Mouse (Mus musculus) MEL (cell line): Measurements from ENCODE around the gene Wdr60. TPM values are rescaled to one million over a fixed set of nuclear protein-coding genes. Genes with fewer than 3 reads are reported as not detected.

Experiments used
- DNase-seq: peaks from one replicate; pipeline ENCODE4 v3.0.0; 2011; ENCODE audit warnings: low read depth, low spot score
- H3K27ac ChIP-seq: 2 replicates; pipeline ENCODE4 v1.5.1; 2012; ENCODE audit warnings: low read depth, mild to moderate bottlenecking, control low read depth, low read length, moderate library complexity; ENCODE audit not compliant: control insufficient read depth
- H3K27me3 ChIP-seq, 2 experiments: fragments of 150-350 bp in 1 of 2; sonication (generic) in 1 of 2; 2 replicates each; pipeline ENCODE4 v1.6.1; 2012; ENCODE audit warnings: low read length in 2 of 2, mild to moderate bottlenecking in 2 of 2, improper control_type of control experiment in 1 of 2, moderate library complexity in 1 of 2; ENCODE audit not compliant: insufficient read depth in 2 of 2, control insufficient read depth in 1 of 2
- H3K36me3 ChIP-seq, 2 experiments: 2 replicates each; pipeline ENCODE4 v1.6.1; 2012 to 2014; ENCODE audit warnings: low read length in 2 of 2, improper control_type of control experiment in 1 of 2, inconsistent platforms in 1 of 2, mild to moderate bottlenecking in 1 of 2; ENCODE audit not compliant: insufficient read depth in 2 of 2, control insufficient read depth in 1 of 2
- H3K4me1 ChIP-seq, 2 experiments: fragments of 150-350 bp in 1 of 2; sonication (generic) in 1 of 2; 2 replicates each; pipeline ENCODE4 v1.6.1; 2012; ENCODE audit warnings: low read length in 2 of 2, improper control_type of control experiment in 1 of 2, mild to moderate bottlenecking in 1 of 2; ENCODE audit not compliant: insufficient read depth in 2 of 2, control insufficient read depth in 1 of 2
- H3K4me3 ChIP-seq, 2 experiments: fragments of 150-350 bp in 1 of 2; sonication (generic) in 1 of 2; 2 replicates each; pipeline ENCODE4 v1.5.1; 2012; ENCODE audit warnings: low read depth in 2 of 2, low read length in 2 of 2, mild to moderate bottlenecking in 2 of 2, moderate library complexity in 2 of 2, control low read depth in 1 of 2, improper control_type of control experiment in 1 of 2; ENCODE audit not compliant: control insufficient read depth in 1 of 2, insufficient read depth in 1 of 2
- H3K79me2 ChIP-seq: 2 replicates; pipeline ENCODE4 v1.6.1; 2012; ENCODE audit warnings: mild to moderate bottlenecking, low read length, moderate library complexity; ENCODE audit not compliant: control insufficient read depth, poor library complexity, insufficient read depth
- H3K9ac ChIP-seq: 2 replicates; pipeline ENCODE4 v1.6.1; 2012; ENCODE audit warnings: low read depth, mild to moderate bottlenecking, control low read depth, low read length, moderate library complexity; ENCODE audit not compliant: control insufficient read depth, poor library complexity, severe bottlenecking
- H3K9me3 ChIP-seq: fragments of 150-350 bp; sonication (generic); replicated peaks from 2 replicates; pipeline ENCODE4 v1.6.1; 2012; ENCODE audit warnings: mild to moderate bottlenecking, low read length, improper control_type of control experiment, moderate library complexity; ENCODE audit not compliant: insufficient read depth
- BHLHE40 ChIP-seq: IDR thresholded peaks from 2 replicates; pipeline ENCODE4 v1.6.1; 2012; ENCODE audit warnings: low read depth, mild to moderate bottlenecking, inconsistent platforms, low read length, improper control_type of control experiment, borderline replicate concordance
- CHD1 ChIP-seq: IDR thresholded peaks from 2 replicates; pipeline ENCODE4 v1.6.1; 2012; ENCODE audit warnings: low read depth, mild to moderate bottlenecking, inconsistent platforms, low read length, improper control_type of control experiment
- CTCF ChIP-seq, 3 experiments: IDR thresholded peaks in 2 of 3; conservative IDR thresholded peaks in 1 of 3; 2 replicates each; pipeline ENCODE4 v1.5.1; 2011 to 2012; ENCODE audit warnings: low read length in 3 of 3, low read depth in 2 of 3, mild to moderate bottlenecking in 2 of 3, improper control_type of control experiment in 1 of 3, inconsistent platforms in 1 of 3, mixed read lengths in 1 of 3, moderate library complexity in 1 of 3; ENCODE audit not compliant: control insufficient read depth in 1 of 3, insufficient read depth in 1 of 3, poor library complexity in 1 of 3, severe bottlenecking in 1 of 3
- GABPA ChIP-seq: IDR thresholded peaks from 2 replicates; pipeline ENCODE4 v1.6.1; 2012; ENCODE audit warnings: low read depth, mild to moderate bottlenecking, inconsistent platforms, low read length, improper control_type of control experiment, moderate library complexity
- GATA1 ChIP-seq: IDR thresholded peaks from 2 replicates; pipeline ENCODE4 v1.6.1; 2011; ENCODE audit warnings: low read depth, low read length, improper control_type of control experiment
- HCFC1 ChIP-seq: IDR thresholded peaks from 2 replicates; pipeline ENCODE4 v1.6.1; 2012; ENCODE audit warnings: low read depth, mild to moderate bottlenecking, inconsistent platforms, low read length, improper control_type of control experiment, moderate library complexity
- MAX ChIP-seq: IDR thresholded peaks from 2 replicates; pipeline ENCODE4 v1.6.1; 2011; ENCODE audit warnings: low read length, improper control_type of control experiment
- MAZ ChIP-seq: IDR thresholded peaks from 2 replicates; pipeline ENCODE4 v1.6.1; 2012; ENCODE audit warnings: low read depth, mild to moderate bottlenecking, inconsistent platforms, low read length, improper control_type of control experiment
- MEF2A ChIP-seq: IDR thresholded peaks from 2 replicates; pipeline ENCODE4 v1.6.1; 2014; ENCODE audit warnings: low read depth, mild to moderate bottlenecking, inconsistent platforms, low read length, improper control_type of control experiment; ENCODE audit not compliant: poor library complexity, insufficient replicate concordance, severe bottlenecking; ENCODE audit errors: extremely low read depth
- MXI1 ChIP-seq: IDR thresholded peaks from 2 replicates; pipeline ENCODE4 v1.6.1; 2011; ENCODE audit warnings: mild to moderate bottlenecking, low read depth, low read length, improper control_type of control experiment
- POLR2A ChIP-seq, 2 experiments: IDR thresholded peaks; 2 replicates each; pipeline ENCODE4 v1.6.1; 2011 to 2012; ENCODE audit warnings: low read length in 2 of 2, mild to moderate bottlenecking in 2 of 2, control low read depth in 1 of 2, improper control_type of control experiment in 1 of 2, low read depth in 1 of 2, moderate library complexity in 1 of 2; ENCODE audit not compliant: control insufficient read depth in 1 of 2, insufficient read depth in 1 of 2, poor library complexity in 1 of 2
- POLR2AphosphoS5 ChIP-seq: IDR thresholded peaks from 2 replicates; pipeline ENCODE4 v1.6.1; 2012; ENCODE audit warnings: low read depth, borderline replicate concordance, mild to moderate bottlenecking, inconsistent platforms, low read length, moderate library complexity, mixed read lengths
- UBTF ChIP-seq: IDR thresholded peaks from 2 replicates; pipeline ENCODE4 v1.6.1; 2012; ENCODE audit warnings: low read depth, mild to moderate bottlenecking, inconsistent platforms, low read length, improper control_type of control experiment, moderate library complexity, borderline replicate concordance; ENCODE audit not compliant: insufficient read depth
- USF2 ChIP-seq, 2 experiments: IDR thresholded peaks; 2 replicates each; pipeline ENCODE4 v1.6.1; 2011 to 2012; ENCODE audit warnings: improper control_type of control experiment in 2 of 2, low read length in 2 of 2, borderline replicate concordance in 1 of 2, inconsistent platforms in 1 of 2, low read depth in 1 of 2, mild to moderate bottlenecking in 1 of 2; ENCODE audit not compliant: insufficient read depth in 1 of 2
- polyA plus RNA-seq, 2 experiments: library from polyadenylated mRNA; stranded (reverse) in 1 of 2; unstranded in 1 of 2; fragments of >175 nt in 1 of 2; fragments of >200 nt in 1 of 2; gene quantifications; 2 replicates each; pipeline versions ENCODE4 v1.2.1 to v1.2.4; 2012; ENCODE audit warnings: low replicate concordance in 2 of 2, low read depth in 1 of 2; ENCODE audit not compliant: insufficient read length in 2 of 2, insufficient read depth in 1 of 2, missing spikeins in 1 of 2
- total RNA-seq: library from RNA; depleted of rRNA; stranded (reverse); fragments of 300-350 nt; gene quantifications from 2 replicates; pipeline ENCODE4 v1.2.3, GENCODE M21; 2012

Gene Wdr60
- total and polyA plus RNA-seq, 3 experiments: 19.8 to 21.0 TPM; not detected in 1

DNA sequence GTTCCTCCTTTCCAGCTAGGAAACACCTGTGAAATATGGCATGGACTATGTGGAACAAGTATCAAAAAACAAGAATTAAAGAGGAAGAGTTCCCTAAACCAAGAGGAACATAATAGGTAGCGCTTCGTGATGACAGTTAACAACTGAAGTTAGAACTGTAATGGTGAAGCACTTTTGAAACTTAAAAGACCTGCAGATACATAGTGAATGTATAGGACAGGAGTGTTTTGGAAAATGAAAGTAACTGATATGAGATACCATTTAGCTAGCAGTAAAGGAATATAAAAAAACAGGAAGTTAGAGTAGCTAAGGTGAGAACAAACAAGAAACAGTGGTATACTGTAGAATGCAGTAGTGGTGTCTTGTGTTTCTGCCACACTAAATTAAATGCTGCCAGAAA is 20.0 kb upstream of the Wdr60 start:
- Histone ChIP-seq H3K9ac (peak overlapping the region; percentile 80), H3K27ac (peak overlapping the region; percentile 12; the same call in 1 of the 2 replicates), H3K27me3 (no peaks in the 10 kb centered on the region), H3K79me2 (peaks cover 50% of the 10 kb centered on the region), H3K36me3 (peaks cover 5 to 40% of the 10 kb centered on the region in 2 experiments), H3K4me3 (peak overlapping the region in 1 of 2 experiments; percentile 89; a peak in 2 of 4 replicates), H3K4me1 (peaks cover 21 to 31% of the 10 kb centered on the region in 2 experiments), H3K9me3 (no peaks in the 10 kb centered on the region)
- DNase-seq: peak; percentile 84
- no peak for TF ChIP-seq MXI1
- TF ChIP-seq GATA1: 0 out of 2 replicates have a peak, but pooled peaks have one; percentile 21
- no peak for TF ChIP-seq POLR2AphosphoS5

DNA sequence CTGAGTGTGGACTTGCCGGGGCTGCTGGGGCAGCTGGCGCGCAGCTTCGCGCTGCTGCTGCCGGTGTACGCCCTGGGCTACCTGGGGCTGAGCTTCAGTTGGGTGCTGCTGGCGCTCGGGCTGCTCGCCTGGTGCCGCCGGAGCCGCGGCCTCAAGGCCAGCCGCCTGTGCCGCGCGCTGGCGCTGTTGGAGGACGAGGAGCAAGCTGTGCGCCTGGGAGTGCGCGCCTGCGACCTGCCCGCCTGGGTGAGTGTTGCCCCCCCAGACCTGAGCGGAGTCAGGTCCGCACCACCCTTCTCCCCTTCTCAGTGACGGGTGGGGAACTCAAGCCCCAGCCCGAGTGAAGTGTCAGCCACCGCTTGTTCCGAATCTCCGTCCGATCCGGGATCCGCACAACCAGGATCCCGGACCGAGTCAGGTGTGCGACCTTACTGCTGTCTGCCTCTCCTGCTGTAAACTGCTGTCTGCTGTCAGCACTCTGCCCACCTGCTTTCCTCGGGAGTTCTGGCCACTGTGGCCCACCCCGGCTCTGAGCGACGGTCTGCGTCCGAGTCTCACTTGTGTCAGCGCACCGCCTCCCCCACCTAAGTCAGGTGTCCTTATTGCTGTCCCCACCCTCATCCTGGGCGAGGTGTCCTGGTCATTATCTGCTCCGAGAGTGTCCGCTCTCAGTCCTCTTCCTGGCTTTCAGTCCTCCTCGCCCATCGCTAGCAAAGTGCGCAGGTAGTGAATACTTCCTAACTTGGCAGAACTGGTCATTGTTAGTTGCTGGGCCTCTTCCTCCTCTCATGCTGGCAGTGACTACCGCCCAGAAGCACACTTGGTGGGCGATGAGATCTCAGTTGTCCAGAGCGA is 18.8 kb upstream of the Wdr60 start:
- peaks cover 2 to 47% of the 10 kb centered on the region in 2 experiments; a peak in 3 of 4 replicates for H3K36me3 ChIP-seq
- peak overlapping the region; percentile 80 for H3K9ac ChIP-seq
- H3K27me3 ChIP-seq: no peaks in the 10 kb centered on the region
- peaks cover 28 to 38% of the 10 kb centered on the region in 2 experiments for H3K4me1 ChIP-seq
- H3K4me3 ChIP-seq: peak overlapping the region; percentile 76 to 89
- peaks cover 42% of the 10 kb centered on the region for H3K79me2 ChIP-seq
- peak; percentile 86 for DNase-seq
- H3K27ac ChIP-seq: peak overlapping the region; percentile 52
- no peaks in the 10 kb centered on the region for H3K9me3 ChIP-seq
- TF ChIP-seq CHD1: no peak
- TF ChIP-seq GATA1: 0 out of 2 replicates have a peak, but pooled peaks have one; percentile 3
- 0 out of 6 replicates have a peak, but pooled peaks of 1 of the 3 experiments have one; percentile 0 for TF ChIP-seq CTCF (IDR thresholded peaks at IDR 0.05 in 2 of 3, conservative IDR thresholded peaks at IDR 0.05 in 1 of 3; ENCODE audit: control insufficient read depth in 1 of 3, insufficient read depth in 1 of 3, low read depth in 2 of 3, low read length in 3 of 3, poor library complexity in 1 of 3, severe bottlenecking in 1 of 3)

DNA sequence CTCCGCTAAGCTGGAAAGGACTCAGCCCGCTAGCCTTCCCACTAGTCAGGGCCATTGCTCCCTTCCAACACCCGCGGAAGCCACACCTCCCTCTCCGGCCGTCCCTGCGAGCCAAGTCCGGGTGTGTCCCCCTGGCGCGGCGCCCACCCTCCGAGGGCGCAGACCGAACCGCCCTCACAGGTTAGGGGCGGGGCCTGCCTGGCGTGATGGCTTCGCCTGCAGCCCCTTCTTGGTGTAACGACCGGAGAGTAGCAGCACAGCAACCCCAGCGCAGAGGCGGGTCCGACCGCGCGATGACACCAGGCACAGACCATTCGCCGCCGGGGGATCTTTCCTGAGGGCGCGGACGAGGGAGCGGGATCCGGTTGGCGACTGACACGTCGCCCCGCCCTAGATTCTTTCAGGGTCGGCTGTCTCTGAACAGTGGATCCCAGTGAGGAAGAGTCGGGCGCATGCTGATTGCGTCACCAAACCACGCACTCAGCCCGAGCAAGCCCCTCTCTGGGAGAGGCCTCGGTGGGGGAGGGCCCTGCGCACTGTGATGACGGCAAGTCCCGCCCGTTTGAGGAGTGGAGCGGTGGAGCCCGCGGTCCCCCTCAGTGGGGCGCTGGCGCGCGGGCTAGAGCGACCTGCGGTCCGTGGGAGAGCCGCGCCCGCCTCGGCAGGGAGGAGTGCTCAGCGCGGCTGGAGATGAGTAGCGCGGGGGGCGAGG is 18.0 kb upstream of the Wdr60 start, which contains the start of gene Esyt2:
Gene Esyt2 (plus strand): TSS at position 544 of the 712 bp plus-strand sequence.
- H3K27ac ChIP-seq: peak within 1 kb of the TSS; percentile 96
- TF ChIP-seq POLR2AphosphoS5: peak; percentile 91
- peak in 1 of 3 experiments; percentile 65; a peak in 2 of 6 replicates for TF ChIP-seq CTCF (IDR thresholded peaks at IDR 0.05 in 2 of 3, conservative IDR thresholded peaks at IDR 0.05 in 1 of 3; ENCODE audit: control insufficient read depth in 1 of 3, insufficient read depth in 1 of 3, low read depth in 2 of 3, low read length in 3 of 3, poor library complexity in 1 of 3, severe bottlenecking in 1 of 3)
- no peak for TF ChIP-seq MAZ
- TF ChIP-seq GATA1: 0 out of 2 replicates have a peak, but pooled peaks have one; percentile 16
- no peak for TF ChIP-seq CHD1
- TF ChIP-seq MAX: no peak
- TF ChIP-seq MEF2A: no peak
- no peak for TF ChIP-seq GABPA
- TF ChIP-seq POLR2A (IDR thresholded peaks at IDR 0.05; ENCODE audit: control insufficient read depth in 1 of 2, insufficient read depth in 1 of 2, low read depth in 1 of 2, low read length in 2 of 2, poor library complexity in 1 of 2): peak in 1 of 2 experiments; percentile 100; a peak in 2 of 4 replicates
- TF ChIP-seq HCFC1: no peak
- TF ChIP-seq BHLHE40: no peak
- TF ChIP-seq USF2 (IDR thresholded peaks at IDR 0.05; ENCODE audit: borderline replicate concordance in 1 of 2, insufficient read depth in 1 of 2, low read depth in 1 of 2, low read length in 2 of 2): no peak
- no peak for TF ChIP-seq UBTF
- TF ChIP-seq, all 39 proteins: peak for 4
- H3K9ac ChIP-seq: peak within 1 kb of the TSS; percentile 84
- peaks cover 34% of the 10 kb centered on the region for H3K79me2 ChIP-seq
- H3K4me3 ChIP-seq: peak within 1 kb of the TSS; percentile 76 to 89
- no peaks in the 10 kb centered on the region for H3K9me3 ChIP-seq
- peaks cover 2 to 56% of the 10 kb centered on the region in 2 experiments; a peak in 3 of 4 replicates for H3K36me3 ChIP-seq
- H3K27me3 ChIP-seq: no peaks in the 10 kb centered on the region
- H3K4me1 ChIP-seq: peaks cover 35 to 44% of the 10 kb centered on the region in 2 experiments
- peak; percentile 100 for DNase-seq
